Mouse (Mus musculus) midbrain, embryonic 12.5 days (tissue): ENCODE results near the gene Nlrx1. TPM values are rescaled to one million over a fixed set of nuclear protein-coding genes. Genes with fewer than 3 reads are reported as not detected.

Experiments used
- ATAC-seq: fragments of 200-750 bp; cut with Nextera tagmentation; 2 replicates; pipeline ENCODE4 v1.8.0; 2017; ENCODE audit warnings: low read depth, moderate TSS enrichment, moderate library complexity; ENCODE audit not compliant: low FRiP score
- H3K27ac ChIP-seq: fragments of 300-500 bp; sonication (generic); replicated peaks from 2 replicates; pipeline ENCODE4 v1.5.1; 2016; ENCODE audit warnings: mild to moderate bottlenecking
- H3K27me3 ChIP-seq: fragments of 300-500 bp; sonication (generic); 2 replicates; pipeline ENCODE4 v1.6.1; 2016; ENCODE audit warnings: mild to moderate bottlenecking
- H3K36me3 ChIP-seq: fragments of 300-500 bp; sonication (generic); 2 replicates; pipeline ENCODE4 v1.6.1; 2016
- H3K4me1 ChIP-seq: fragments of 300-500 bp; sonication (generic); 2 replicates; pipeline ENCODE4 v1.6.1; 2016
- H3K4me2 ChIP-seq: fragments of 300-500 bp; sonication (generic); replicated peaks from 2 replicates; pipeline ENCODE4 v1.6.1; 2016; ENCODE audit warnings: mild to moderate bottlenecking, moderate library complexity
- H3K4me3 ChIP-seq: fragments of 300-500 bp; sonication (generic); 2 replicates; pipeline ENCODE4 v1.5.1; 2016; ENCODE audit warnings: mild to moderate bottlenecking
- H3K9ac ChIP-seq: fragments of 300-500 bp; sonication (generic); replicated peaks from 2 replicates; pipeline ENCODE4 v1.6.1; 2016; ENCODE audit warnings: mild to moderate bottlenecking, moderate library complexity
- H3K9me3 ChIP-seq: fragments of 300-500 bp; sonication (generic); 2 replicates; pipeline ENCODE4 v1.6.1; 2016; ENCODE audit warnings: mild to moderate bottlenecking
- WGBS: fragments of 180-500 bp; shearing (Covaris S2); methylation state at CpG from one replicate; pipeline ENCODE4 v1.1.7; 2016; 5-methylcytosine and 5-hydroxymethylcytosine counted together
- polyA plus RNA-seq: library from polyadenylated mRNA; unstranded; fragments of >200 nt; fragmentation: Nextera tagmentation; extraction: Ambion mirVana; gene quantifications from 2 replicates; pipeline ENCODE4 v1.2.1, GENCODE M21; 2016

The Nlrx1 gene
- polyA plus RNA-seq, 1 experiment from 2014 or later, result 3.3 TPM

- Histone ChIP-seq H3K9ac (peak overlapping the region; percentile 60), H3K4me3 (peak overlapping the region; percentile 45), H3K4me1 (peaks cover 19% of the 10 kb centered on the region), H3K27ac (peak overlapping the region; percentile 56), H3K9me3 (no peaks in the 10 kb centered on the region), H3K27me3 (no peaks in the 10 kb centered on the region), H3K36me3 (no peaks in the 10 kb centered on the region), H3K4me2 (peak overlapping the region; percentile 72)
- ATAC-seq, result no peak
- WGBS, result 4% methylated on average over 23 of the region's 23 CpGs
These were observed 926 bp downstream of the Nlrx1 start for GRCm38 (mm10) chr9:44267319-44268026.

GRCm38 (mm10) chr9:44266478-44267226, 1.7 kb downstream of the Nlrx1 start:
- 66% methylated on average over 8 of the region's 8 CpGs for WGBS
- Histone ChIP-seq H3K27ac (peak overlapping the region; percentile 30; the same call in 1 of the 2 replicates), H3K36me3 (no peaks in the 10 kb centered on the region), H3K9ac (no peak overlapping the region), H3K4me1 (peaks cover 19% of the 10 kb centered on the region), H3K4me3 (no peak overlapping the region), H3K9me3 (no peaks in the 10 kb centered on the region), H3K4me2 (no peak overlapping the region), H3K27me3 (no peaks in the 10 kb centered on the region)
- no peak for ATAC-seq

GRCm38 (mm10) chr9:44261388-44261787, 7.0 kb downstream of the Nlrx1 start:
- Histone ChIP-seq H3K9me3 (no peaks in the 10 kb centered on the region), H3K27ac (no peak overlapping the region), H3K4me2 (no peak overlapping the region), H3K36me3 (no peaks in the 10 kb centered on the region), H3K9ac (no peak overlapping the region), H3K27me3 (no peaks in the 10 kb centered on the region), H3K4me1 (peaks cover 10% of the 10 kb centered on the region), H3K4me3 (no peak overlapping the region)
- 88% methylated on average over 14 of the region's 14 CpGs for WGBS
- no peak for ATAC-seq

GRCm38 (mm10) chr9:44259014-44259413, 9.4 kb downstream of the Nlrx1 start:
- H3K27me3 ChIP-seq, result no peaks in the 10 kb centered on the region
- peaks cover 25% of the 10 kb centered on the region for H3K4me1 ChIP-seq
- ATAC-seq, result no peak
- H3K4me3 ChIP-seq, result no peak overlapping the region
- no peak overlapping the region for H3K27ac ChIP-seq
- WGBS, result 82% methylated on average over 10 of the region's 10 CpGs
- H3K9me3 ChIP-seq, result no peaks in the 10 kb centered on the region
- no peak overlapping the region for H3K4me2 ChIP-seq
- H3K9ac ChIP-seq, result no peak overlapping the region
- H3K36me3 ChIP-seq, result no peaks in the 10 kb centered on the region

GRCm38 (mm10) chr9:44256213-44256612, 12.2 kb downstream of the Nlrx1 start:
- no peak for ATAC-seq
- no peak overlapping the region for H3K4me3 ChIP-seq
- no peak overlapping the region for H3K4me2 ChIP-seq
- H3K9ac ChIP-seq, result no peak overlapping the region
- peaks cover 35% of the 10 kb centered on the region for H3K4me1 ChIP-seq
- H3K36me3 ChIP-seq, result no peaks in the 10 kb centered on the region
- H3K27ac ChIP-seq, result no peak overlapping the region
- H3K27me3 ChIP-seq, result 0 out of 2 replicates have a peak, but pooled peaks cover 6% of the 10 kb centered on the region
- WGBS, result 88% methylated on average over 8 of the region's 8 CpGs
- no peaks in the 10 kb centered on the region for H3K9me3 ChIP-seq

- H3K4me1 ChIP-seq, result peaks cover 41% of the 10 kb centered on the region
- WGBS, result 55% methylated on average over 6 of the region's 6 CpGs
- H3K4me2 ChIP-seq, result peak overlapping the region; percentile 16
- H3K27ac ChIP-seq, result peak overlapping the region; percentile 75
- no peak overlapping the region for H3K9ac ChIP-seq
- H3K36me3 ChIP-seq, result no peaks in the 10 kb centered on the region
- H3K4me3 ChIP-seq, result no peak overlapping the region
- H3K27me3 ChIP-seq, result 0 out of 2 replicates have a peak, but pooled peaks cover 13% of the 10 kb centered on the region
- ATAC-seq, result 0 out of 2 replicates have a peak, but pooled peaks have one; percentile 19
- H3K9me3 ChIP-seq, result no peaks in the 10 kb centered on the region
These were observed 13.3 kb downstream of the Nlrx1 start for GRCm38 (mm10) chr9:44255136-44255521.

- Histone ChIP-seq H3K27me3 (0 out of 2 replicates have a peak, but pooled peaks cover 13% of the 10 kb centered on the region), H3K4me3 (no peak overlapping the region), H3K9me3 (no peaks in the 10 kb centered on the region), H3K4me1 (peaks cover 42% of the 10 kb centered on the region), H3K36me3 (no peaks in the 10 kb centered on the region), H3K4me2 (peak overlapping the region; percentile 16), H3K9ac (no peak overlapping the region), H3K27ac (peak overlapping the region; percentile 75)
- peak; percentile 49; the same call in 1 of the 2 replicates for ATAC-seq
- 5% methylated on average over 5 of the region's 5 CpGs for WGBS
These were observed 13.8 kb downstream of the Nlrx1 start for GRCm38 (mm10) chr9:44254508-44255135.

GRCm38 (mm10) chr9:44253441-44253840, 15.0 kb downstream of the Nlrx1 start:
- Histone ChIP-seq H3K9ac (no peak overlapping the region), H3K4me2 (no peak overlapping the region), H3K9me3 (no peaks in the 10 kb centered on the region), H3K27ac (peak overlapping the region; percentile 75; the same call in 1 of the 2 replicates), H3K36me3 (no peaks in the 10 kb centered on the region), H3K4me3 (no peak overlapping the region), H3K27me3 (0 out of 2 replicates have a peak, but pooled peaks cover 13% of the 10 kb centered on the region), H3K4me1 (peaks cover 42% of the 10 kb centered on the region)
- WGBS, result 80% methylated on average over 6 of the region's 6 CpGs
- ATAC-seq, result no peak

GRCm38 (mm10) chr9:44251314-44251713, 17.1 kb downstream of the Nlrx1 start, which contains the start of gene Pdzd3:
Pdzd3 (minus strand) TSS chr9:44251471.
- Histone ChIP-seq H3K27ac (no peak within 1 kb of the TSS), H3K4me2 (no peak within 1 kb of the TSS), H3K9me3 (no peaks in the 10 kb centered on the region), H3K4me1 (peaks cover 40% of the 10 kb centered on the region), H3K27me3 (0 out of 2 replicates have a peak, but pooled peaks cover 13% of the 10 kb centered on the region), H3K36me3 (no peaks in the 10 kb centered on the region), H3K9ac (no peak within 1 kb of the TSS), H3K4me3 (no peak within 1 kb of the TSS)
- 86% methylated on average over 10 of the region's 10 CpGs for WGBS
- no peak for ATAC-seq

- Histone ChIP-seq H3K9ac (no peak overlapping the region), H3K4me2 (no peak overlapping the region), H3K36me3 (no peaks in the 10 kb centered on the region), H3K4me1 (peaks cover 31% of the 10 kb centered on the region), H3K4me3 (no peak overlapping the region), H3K9me3 (no peaks in the 10 kb centered on the region), H3K27me3 (0 out of 2 replicates have a peak, but pooled peaks cover 13% of the 10 kb centered on the region), H3K27ac (no peak overlapping the region)
- no peak for ATAC-seq
- 41% methylated on average over 4 of the region's 4 CpGs for WGBS
These were observed 18.0 kb downstream of the Nlrx1 start for GRCm38 (mm10) chr9:44250445-44250844.

- peak; percentile 62; the same call in 1 of the 2 replicates for ATAC-seq
- 50% methylated on average over 26 of the region's 26 CpGs for WGBS
- no peak overlapping the region for H3K9ac ChIP-seq
- 0 out of 2 replicates have a peak overlapping the region, but pooled peaks have one; percentile 4 for H3K4me2 ChIP-seq
- 0 out of 2 replicates have a peak, but pooled peaks cover 13% of the 10 kb centered on the region for H3K27me3 ChIP-seq
- no peak overlapping the region for H3K4me3 ChIP-seq
- H3K9me3 ChIP-seq, result no peaks in the 10 kb centered on the region
- no peak overlapping the region for H3K27ac ChIP-seq
- no peaks in the 10 kb centered on the region for H3K36me3 ChIP-seq
- H3K4me1 ChIP-seq, result peaks cover 22% of the 10 kb centered on the region
These were observed 18.9 kb downstream of the Nlrx1 start for GRCm38 (mm10) chr9:44249181-44250146.
